Mouse (Mus musculus): ENCODE measurements at regions not wholly inside any gene's neighbourhood (a gene's known extent, or its start where the extent isn't known, plus 50 kb on each side); places are given as distances from the start of the nearest gene placed in this dataset.

GRCm38 (mm10) chr14:105556813-105557212 lies 298.4 kb downstream of the Ndfip2 start:
- Histone ChIP-seq H3K27ac (no peak overlapping the region), H3K4me3 (no peak overlapping the region)
- DNase-seq (ENCODE audit: low spot score in 2 of 2), result peak in 1 of 2 experiments; percentile 35
- peak; percentile 62 for TF ChIP-seq CTCF (conservative IDR thresholded peaks at IDR 0.05)

DNA sequence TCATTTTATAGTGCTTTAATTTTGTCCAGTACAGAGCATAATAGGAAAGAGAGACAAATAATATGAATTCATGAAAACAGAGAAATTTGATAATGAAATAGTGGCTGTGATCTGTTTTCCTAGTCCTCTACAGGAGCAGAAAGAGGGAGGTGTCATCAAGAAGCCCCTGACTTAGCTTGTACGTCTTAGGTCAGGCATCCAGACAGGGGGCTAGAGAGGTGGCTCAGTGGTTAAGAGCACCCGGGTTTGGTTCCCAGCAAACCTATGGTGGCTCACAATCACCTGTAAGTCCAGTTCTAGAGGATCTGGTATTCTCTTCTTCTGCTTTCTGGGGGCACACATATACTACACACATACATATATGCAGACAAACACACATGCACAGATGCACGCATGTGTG lies 285.7 kb downstream of the Ndfip2 start:
- no peak for TF ChIP-seq CTCF (conservative IDR thresholded peaks at IDR 0.05)
- no peak for DNase-seq (ENCODE audit: low spot score in 2 of 2)

GRCm38 (mm10) chr14:105542486-105543145 lies 284.2 kb downstream of the Ndfip2 start:
- H3K4me3 ChIP-seq, result peak overlapping the region; percentile 41
- no peak for DNase-seq (ENCODE audit: low spot score in 2 of 2)
- peak overlapping the region; percentile 74 for H3K27ac ChIP-seq
- TF ChIP-seq CTCF (conservative IDR thresholded peaks at IDR 0.05), result no peak

More for the DNA sequence above, 285.7 kb downstream of the Ndfip2 start:
- no peak overlapping the region for H3K27ac ChIP-seq
- no peak overlapping the region for H3K4me3 ChIP-seq

GRCm38 (mm10) chr14:105542090-105542485 lies 283.7 kb downstream of the Ndfip2 start:
- no peak for DNase-seq (ENCODE audit: low spot score in 2 of 2)
- Histone ChIP-seq H3K4me3 (no peak overlapping the region), H3K27ac (no peak overlapping the region; the same call in 1 of the 2 replicates)
- no peak for TF ChIP-seq CTCF (conservative IDR thresholded peaks at IDR 0.05)

DNA sequence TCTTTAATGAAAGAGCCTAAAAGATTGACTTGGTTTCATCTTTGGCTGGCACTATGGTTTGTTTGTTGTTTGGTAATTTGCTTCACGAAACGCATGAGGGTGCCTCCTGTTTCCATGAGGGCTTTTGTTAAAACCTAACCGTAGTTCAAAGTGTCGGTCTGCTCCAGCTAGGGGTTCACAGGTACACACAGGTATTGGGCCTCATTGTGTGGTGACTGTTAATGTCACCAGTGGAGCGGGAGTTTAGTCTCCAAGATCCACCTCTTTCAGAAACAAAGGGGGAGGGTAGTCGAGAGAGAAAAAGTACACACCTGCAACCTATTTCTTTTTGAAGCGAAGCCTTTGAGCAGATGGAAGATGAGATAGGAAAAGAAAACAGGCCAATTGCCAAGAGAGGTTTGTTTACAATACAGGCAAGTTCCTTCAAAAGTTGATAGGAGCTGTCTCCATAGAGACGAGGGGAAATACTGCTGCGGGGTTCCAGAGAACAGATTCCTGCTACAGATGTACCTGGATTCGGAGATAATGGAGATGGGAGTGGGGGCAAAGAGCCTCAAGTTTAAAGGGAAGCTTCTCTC lies 273.9 kb downstream of the Ndfip2 start:
- TF ChIP-seq CTCF (conservative IDR thresholded peaks at IDR 0.05), result no peak
- Histone ChIP-seq H3K27ac (no peak overlapping the region), H3K4me3 (no peak overlapping the region)
- peak in 1 of 2 experiments; percentile 25 for DNase-seq (ENCODE audit: low spot score in 2 of 2)

- Histone ChIP-seq H3K4me3 (no peak overlapping the region), H3K27ac (no peak overlapping the region)
- TF ChIP-seq CTCF (conservative IDR thresholded peaks at IDR 0.05), result no peak
- no peak for DNase-seq (ENCODE audit: low spot score in 2 of 2)
These were observed 269.7 kb downstream of the Ndfip2 start for GRCm38 (mm10) chr14:105528107-105528506.

- H3K27ac ChIP-seq, result no peak overlapping the region
- no peak overlapping the region for H3K4me3 ChIP-seq
- peak in 1 of 2 experiments; percentile 29 for DNase-seq (ENCODE audit: low spot score in 2 of 2)
- TF ChIP-seq CTCF (conservative IDR thresholded peaks at IDR 0.05), result 0 out of 2 replicates have a peak, but pooled peaks have one; percentile 7
These were observed 265.5 kb downstream of the Ndfip2 start for GRCm38 (mm10) chr14:105523849-105524248.

GRCm38 (mm10) chr14:105522279-105522678 lies 263.9 kb downstream of the Ndfip2 start:
- no peak overlapping the region for H3K27ac ChIP-seq
- no peak overlapping the region for H3K4me3 ChIP-seq
- no peak for TF ChIP-seq CTCF (conservative IDR thresholded peaks at IDR 0.05)
- no peak for DNase-seq (ENCODE audit: low spot score in 2 of 2)

GRCm38 (mm10) chr14:105518706-105519105 lies 260.3 kb downstream of the Ndfip2 start:
- no peak for DNase-seq (ENCODE audit: low spot score in 2 of 2)
- Histone ChIP-seq H3K4me3 (no peak overlapping the region), H3K27ac (no peak overlapping the region)
- TF ChIP-seq CTCF (conservative IDR thresholded peaks at IDR 0.05), result no peak

- Histone ChIP-seq H3K4me3 (no peak overlapping the region), H3K27ac (peak overlapping the region; percentile 83)
- no peak for DNase-seq (ENCODE audit: low spot score in 2 of 2)
- no peak for TF ChIP-seq CTCF (conservative IDR thresholded peaks at IDR 0.05)
These were observed 256.0 kb downstream of the Ndfip2 start for GRCm38 (mm10) chr14:105514413-105514812.

- DNase-seq (ENCODE audit: low spot score in 2 of 2), result peak in 1 of 2 experiments; percentile 59
- Histone ChIP-seq H3K4me3 (peak overlapping the region; percentile 18; the same call in 1 of the 2 replicates), H3K27ac (peak overlapping the region; percentile 83)
- no peak for TF ChIP-seq CTCF (conservative IDR thresholded peaks at IDR 0.05)
These were observed 254.7 kb downstream of the Ndfip2 start for GRCm38 (mm10) chr14:105512914-105513677.

- TF ChIP-seq CTCF (conservative IDR thresholded peaks at IDR 0.05), result no peak
- H3K27ac ChIP-seq, result peak overlapping the region; percentile 83
- no peak for DNase-seq (ENCODE audit: low spot score in 2 of 2)
- no peak overlapping the region for H3K4me3 ChIP-seq
These were observed 253.5 kb downstream of the Ndfip2 start for GRCm38 (mm10) chr14:105511826-105512225.

- no peak for TF ChIP-seq CTCF (conservative IDR thresholded peaks at IDR 0.05)
- Histone ChIP-seq H3K4me3 (no peak overlapping the region), H3K27ac (no peak overlapping the region)
- no peak for DNase-seq (ENCODE audit: low spot score in 2 of 2)
These were observed 252.8 kb downstream of the Ndfip2 start for GRCm38 (mm10) chr14:105511135-105511534.

Data from layer of hippocampus, adult 2 months (tissue).